Mouse (Mus musculus) hindbrain, embryonic 12.5 days (tissue): ENCODE results near the gene Rps4x. TPM values are rescaled to one million over a fixed set of nuclear protein-coding genes. Genes with fewer than 3 reads are reported as not detected.

Experiments used
- ATAC-seq: fragments of 200-750 bp; cut with Nextera tagmentation; 2 replicates; pipeline ENCODE4 v1.8.0; 2017; ENCODE audit warnings: moderate TSS enrichment; ENCODE audit not compliant: low FRiP score
- H3K27ac ChIP-seq: fragments of 300-500 bp; sonication (generic); 2 replicates; pipeline ENCODE4 v1.5.1; 2016; ENCODE audit warnings: mild to moderate bottlenecking
- H3K27me3 ChIP-seq: fragments of 300-500 bp; sonication (generic); 2 replicates; pipeline ENCODE4 v1.6.1; 2016; ENCODE audit warnings: mild to moderate bottlenecking
- H3K36me3 ChIP-seq: fragments of 300-500 bp; sonication (generic); 2 replicates; pipeline ENCODE4 v1.6.1; 2016; ENCODE audit warnings: mild to moderate bottlenecking
- H3K4me1 ChIP-seq: fragments of 300-500 bp; sonication (generic); 2 replicates; pipeline ENCODE4 v1.6.1; 2016
- H3K4me2 ChIP-seq: fragments of 300-500 bp; sonication (generic); replicated peaks from 2 replicates; pipeline ENCODE4 v1.6.1; 2016; ENCODE audit warnings: mild to moderate bottlenecking
- H3K4me3 ChIP-seq: fragments of 300-500 bp; sonication (generic); 2 replicates; pipeline ENCODE4 v1.5.1; 2016; ENCODE audit warnings: mild to moderate bottlenecking
- H3K9ac ChIP-seq: fragments of 300-500 bp; sonication (generic); 2 replicates; pipeline ENCODE4 v1.6.1; 2016; ENCODE audit warnings: mild to moderate bottlenecking, moderate library complexity
- H3K9me3 ChIP-seq: fragments of 300-500 bp; sonication (generic); replicated peaks from 2 replicates; pipeline ENCODE4 v1.6.1; 2016; ENCODE audit warnings: mild to moderate bottlenecking
- WGBS: fragments of 180-500 bp; shearing (Covaris S2); methylation state at CpG from one replicate; pipeline ENCODE4 v1.1.7; 2016; 5-methylcytosine and 5-hydroxymethylcytosine counted together
- polyA plus RNA-seq: library from polyadenylated mRNA; unstranded; fragments of >200 nt; fragmentation: Nextera tagmentation; extraction: Ambion mirVana; gene quantifications from 2 replicates; pipeline ENCODE4 v1.2.1, GENCODE M21; 2016

Rps4x gene
- polyA plus RNA-seq, 1 experiment from 2014 or later, result 492 TPM

DNA sequence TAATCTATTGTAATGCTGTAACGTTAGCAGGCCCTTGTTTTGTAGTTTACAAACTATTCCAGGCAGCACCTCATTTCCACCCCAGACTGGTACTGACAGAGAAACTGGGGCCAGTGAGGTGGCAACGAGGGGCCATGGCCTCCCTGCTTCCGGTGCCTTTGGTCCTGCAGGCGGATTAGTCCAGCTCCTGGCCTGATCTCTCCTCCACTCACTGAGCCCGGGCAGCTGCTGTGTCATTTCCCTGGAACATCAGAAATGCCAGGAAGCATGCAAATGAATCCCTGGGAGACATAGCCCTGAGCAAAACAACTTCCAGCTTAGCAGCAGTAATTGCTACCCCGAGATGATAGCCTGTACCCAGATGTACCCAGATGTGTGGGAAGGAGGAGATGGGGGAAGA lies 22.2 kb downstream of the Rps4x start:
- Histone ChIP-seq H3K27me3 (peaks cover 4% of the 10 kb centered on the region; the same call in 1 of the 2 replicates), H3K4me1 (no peaks in the 10 kb centered on the region; the same call in 1 of the 2 replicates), H3K27ac (peak overlapping the region; percentile 40; the same call in 1 of the 2 replicates), H3K9me3 (no peaks in the 10 kb centered on the region), H3K4me3 (no peak overlapping the region), H3K9ac (no peak overlapping the region), H3K4me2 (no peak overlapping the region), H3K36me3 (no peaks in the 10 kb centered on the region)
- WGBS, result 28% methylated on average over 6 of the region's 6 CpGs
- ATAC-seq, result peak; percentile 26; the same call in 1 of the 2 replicates

DNA sequence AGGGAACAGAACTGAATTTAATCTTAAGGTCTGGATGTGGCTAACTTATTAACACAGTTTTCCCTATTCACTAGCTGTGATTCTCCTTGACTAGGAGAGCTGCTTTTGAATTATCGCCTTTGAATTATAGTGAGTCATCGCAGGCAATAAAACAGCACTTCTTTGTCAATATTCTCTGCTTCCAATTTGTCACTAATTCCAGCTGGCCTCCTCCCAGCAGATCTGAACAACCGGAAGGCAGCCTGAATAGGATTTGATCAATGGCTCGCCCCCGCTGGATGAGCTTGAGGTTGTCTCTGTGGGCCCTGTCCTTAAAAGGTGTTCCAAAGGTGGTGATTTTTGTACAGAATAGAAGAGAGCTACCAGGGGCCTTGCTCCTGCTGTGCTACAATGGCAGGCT lies 22.7 kb downstream of the Rps4x start:
- no peak overlapping the region for H3K4me2 ChIP-seq
- H3K36me3 ChIP-seq, result no peaks in the 10 kb centered on the region
- no peak for ATAC-seq
- peak overlapping the region; percentile 40; the same call in 1 of the 2 replicates for H3K27ac ChIP-seq
- no peaks in the 10 kb centered on the region; the same call in 1 of the 2 replicates for H3K4me1 ChIP-seq
- H3K27me3 ChIP-seq, result no peaks in the 10 kb centered on the region
- no peak overlapping the region for H3K9ac ChIP-seq
- H3K9me3 ChIP-seq, result no peaks in the 10 kb centered on the region
- WGBS, result 49% methylated on average over 5 of the region's 5 CpGs
- no peak overlapping the region for H3K4me3 ChIP-seq

GRCm38 (mm10) chrX:102163529-102163928 lies 25.7 kb downstream of the Rps4x start:
- H3K27me3 ChIP-seq, result no peaks in the 10 kb centered on the region
- no peak overlapping the region for H3K27ac ChIP-seq
- no peaks in the 10 kb centered on the region; the same call in 1 of the 2 replicates for H3K4me1 ChIP-seq
- no peak overlapping the region for H3K4me3 ChIP-seq
- no peaks in the 10 kb centered on the region for H3K36me3 ChIP-seq
- WGBS, result 89% methylated on average over 4 of the region's 4 CpGs
- H3K9ac ChIP-seq, result no peak overlapping the region
- no peak for ATAC-seq
- H3K4me2 ChIP-seq, result no peak overlapping the region
- H3K9me3 ChIP-seq, result no peaks in the 10 kb centered on the region

GRCm38 (mm10) chrX:102163096-102163495 lies 26.1 kb downstream of the Rps4x start:
- no peaks in the 10 kb centered on the region; the same call in 1 of the 2 replicates for H3K4me1 ChIP-seq
- H3K9ac ChIP-seq, result no peak overlapping the region
- H3K27ac ChIP-seq, result no peak overlapping the region
- no peak for ATAC-seq
- H3K27me3 ChIP-seq, result no peaks in the 10 kb centered on the region
- no peak overlapping the region for H3K4me3 ChIP-seq
- no peaks in the 10 kb centered on the region for H3K36me3 ChIP-seq
- H3K4me2 ChIP-seq, result no peak overlapping the region
- 49% methylated on average over 2 of the region's 2 CpGs for WGBS
- no peaks in the 10 kb centered on the region for H3K9me3 ChIP-seq

DNA sequence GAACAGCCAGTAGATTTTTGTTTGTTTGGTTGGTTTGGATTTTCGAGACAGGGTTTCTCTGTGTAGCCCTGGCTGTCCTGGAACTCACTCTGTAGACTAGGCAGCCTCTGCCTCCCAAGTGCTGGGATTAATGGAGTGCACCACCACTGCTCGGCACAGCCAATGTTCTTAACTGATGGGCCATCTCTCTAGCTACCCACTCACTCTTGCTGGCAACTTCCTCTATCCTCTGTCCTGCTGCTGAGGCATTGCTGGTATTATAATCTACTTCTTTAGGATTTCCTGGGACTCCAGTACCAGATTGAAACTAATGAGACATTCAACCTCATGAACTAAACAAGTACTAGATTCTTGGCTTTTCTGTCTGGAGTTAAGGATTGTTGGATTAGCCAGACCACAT lies 28.7 kb downstream of the Rps4x start:
- no peak for ATAC-seq
- WGBS, result 78% methylated on average over 2 of the region's 2 CpGs
- H3K9me3 ChIP-seq, result no peaks in the 10 kb centered on the region

DNA sequence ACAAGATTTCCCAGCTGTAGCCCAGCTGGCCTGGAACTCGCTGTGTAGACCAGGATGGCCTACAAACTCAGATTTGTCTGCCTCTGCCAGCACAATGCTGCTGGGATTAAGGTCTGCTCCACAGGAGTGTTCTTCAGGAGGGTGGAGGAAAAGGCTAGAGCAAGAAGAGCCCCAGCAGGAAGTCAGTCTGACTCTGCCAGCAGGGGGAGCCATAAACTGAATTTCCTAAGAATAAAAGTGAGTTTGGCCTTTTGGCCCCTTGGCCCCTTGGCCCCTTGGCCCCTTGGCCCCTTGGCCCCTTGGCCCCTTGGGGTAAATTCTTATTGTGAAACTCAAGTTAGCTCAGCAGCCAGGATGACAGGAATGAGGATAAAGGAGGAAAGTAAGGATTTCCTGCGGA lies 29.4 kb downstream of the Rps4x start:
- Histone ChIP-seq H3K27me3 (no peaks in the 10 kb centered on the region), H3K36me3 (no peaks in the 10 kb centered on the region), H3K4me2 (no peak overlapping the region), H3K9me3 (no peaks in the 10 kb centered on the region), H3K9ac (no peak overlapping the region), H3K4me3 (no peak overlapping the region), H3K4me1 (no peaks in the 10 kb centered on the region), H3K27ac (no peak overlapping the region)
- no peak for ATAC-seq
- WGBS, result 53% methylated on average over 2 of the region's 2 CpGs

More for the DNA sequence above, 28.7 kb downstream of the Rps4x start:
- Histone ChIP-seq H3K36me3 (no peaks in the 10 kb centered on the region), H3K4me2 (no peak overlapping the region), H3K9ac (no peak overlapping the region), H3K4me1 (no peaks in the 10 kb centered on the region), H3K27ac (no peak overlapping the region), H3K4me3 (no peak overlapping the region), H3K27me3 (no peaks in the 10 kb centered on the region)

GRCm38 (mm10) chrX:102157423-102157791 lies 31.8 kb downstream of the Rps4x start:
- Histone ChIP-seq H3K4me1 (no peaks in the 10 kb centered on the region), H3K4me3 (peak overlapping the region; percentile 26), H3K27ac (peak overlapping the region; percentile 40), H3K9me3 (no peaks in the 10 kb centered on the region), H3K36me3 (no peaks in the 10 kb centered on the region), H3K27me3 (no peaks in the 10 kb centered on the region), H3K4me2 (peak overlapping the region; percentile 45), H3K9ac (no peak overlapping the region)
- no peak for ATAC-seq
- 52% methylated on average over 5 of the region's 5 CpGs for WGBS

- H3K36me3 ChIP-seq, result no peaks in the 10 kb centered on the region
- peak within 1 kb of the TSS; percentile 50 for H3K4me2 ChIP-seq
- no peaks in the 10 kb centered on the region for H3K9me3 ChIP-seq
- ATAC-seq, result peak; percentile 99
- H3K4me1 ChIP-seq, result no peaks in the 10 kb centered on the region
- H3K27ac ChIP-seq, result peak within 1 kb of the TSS; percentile 44
- peak within 1 kb of the TSS; percentile 56 for H3K9ac ChIP-seq
- H3K27me3 ChIP-seq, result no peaks in the 10 kb centered on the region
- H3K4me3 ChIP-seq, result peak within 1 kb of the TSS; percentile 42
- WGBS, result 15% methylated on average over 42 of the region's 42 CpGs
Measured at GRCm38 (mm10) chrX:102156618-102157422, 32.4 kb downstream of the Rps4x start, which contains the start of gene Ercc6l. Gene Ercc6l, minus strand, starts transcription at chrX:102157091.

- Histone ChIP-seq H3K36me3 (peaks cover 6% of the 10 kb centered on the region; the same call in 1 of the 2 replicates), H3K4me3 (no peak overlapping the region), H3K4me1 (no peaks in the 10 kb centered on the region), H3K4me2 (no peak overlapping the region), H3K9ac (no peak overlapping the region), H3K9me3 (no peaks in the 10 kb centered on the region), H3K27me3 (no peaks in the 10 kb centered on the region; the same call in none of the 2 replicates), H3K27ac (no peak overlapping the region)
- 88% methylated on average over 1 of the region's 1 CpGs for WGBS
- no peak for ATAC-seq
Measured at GRCm38 (mm10) chrX:102141157-102141556, 48.0 kb downstream of the Rps4x start.

Other genes with a start within 250 kb of the Rps4x start
- gene Rtl5, start 118.1 kb downstream of the Rps4x start, polyA plus RNA-seq, result 4.8 and 5.2 TPM in 2 replicates
- 68.9 and 72.1 TPM in 2 replicates for gene Pin4, start 69.9 kb downstream of the Rps4x start, polyA plus RNA-seq
- 9.5 and 10.2 TPM in 2 replicates for gene Ercc6l, start 32.3 kb downstream of the Rps4x start, polyA plus RNA-seq
- 11.0 and 17.5 TPM in 2 replicates for gene Cited1, start 62.8 kb upstream of the Rps4x start, polyA plus RNA-seq